Mouse (Mus musculus): Measurements from ENCODE around the gene Sult1c2. TPM values are rescaled to one million over a fixed set of nuclear protein-coding genes. Genes with fewer than 3 reads are reported as not detected.

Gene Sult1c2
- polyA plus RNA-seq, 2 experiments: not detected

DNA sequence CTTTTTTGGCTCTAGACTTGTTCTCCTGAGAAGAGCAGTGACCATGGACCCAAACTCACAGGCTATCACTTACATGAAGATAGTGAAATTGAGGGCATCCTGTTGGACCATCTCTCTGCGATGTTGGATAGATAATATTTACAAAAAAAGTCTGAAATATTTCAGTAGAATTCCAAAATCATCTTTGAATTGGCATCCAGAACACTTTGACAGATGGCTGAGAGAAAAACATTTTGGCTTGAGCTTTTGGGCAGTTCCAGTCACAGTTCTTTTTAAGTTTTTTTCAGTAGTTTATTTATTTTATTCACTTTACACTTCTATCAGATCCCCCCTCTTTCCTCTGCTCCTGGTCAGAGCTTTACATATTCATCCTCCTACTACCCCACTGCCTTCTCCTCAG lies 62.8 kb downstream of the Sult1c2 start:
- no peak for DNase-seq (ENCODE audit: low read depth in 3 of 3, low spot score in 3 of 3)
- WGBS (ENCODE audit: insufficient replicate concordance): 43% methylated on average over 1 of the region's 1 CpGs
- no peaks in the 10 kb centered on the region for H3K36me3 ChIP-seq (replicated peaks; ENCODE audit: control insufficient read depth, insufficient read depth, low read depth)
- H3K9ac ChIP-seq (replicated peaks): no peak overlapping the region
- no peaks in the 10 kb centered on the region for H3K27me3 ChIP-seq (ENCODE audit: control insufficient read depth, insufficient read depth, low read length)
- H3K9me3 ChIP-seq (ENCODE audit: control insufficient read depth, low read length): no peaks in the 10 kb centered on the region
- H3K27ac ChIP-seq: no peak overlapping the region
- no peaks in the 10 kb centered on the region for H3K4me1 ChIP-seq (replicated peaks; ENCODE audit: control insufficient read depth in 2 of 2, insufficient read depth in 2 of 2, low read length in 1 of 2)
- no peak for TF ChIP-seq EP300 (IDR thresholded peaks at IDR 0.05; ENCODE audit: low read depth)
- no peak for TF ChIP-seq CTCF (IDR thresholded peaks at IDR 0.05; ENCODE audit: low read depth)
- H3K4me2 ChIP-seq (ENCODE audit: low read depth): no peak overlapping the region
- no peak overlapping the region for H3K4me3 ChIP-seq (ENCODE audit: insufficient read depth in 1 of 2, low read depth in 2 of 2, low read length in 2 of 2)
- ATAC-seq (ENCODE audit: insufficient read depth): no peak

Other genes with a start within 250 kb of the Sult1c2 start
- gene Sgo1, start 157.0 kb downstream of the Sult1c2 start, polyA plus RNA-seq (2012; rRNA removed): 8.0 and 14.1 TPM in 2 replicates
- gene Sgo1, start 157.0 kb downstream of the Sult1c2 start, polyA plus RNA-seq (2014; fragmentation: Nextera tagmentation; extraction: Ambion mirVana): 35.9 and 41.3 TPM in 2 replicates
- not detected in 2 replicates for gene Sult1c1, start 144.3 kb upstream of the Sult1c2 start, polyA plus RNA-seq (2012; rRNA removed)
- gene Sult1c1, start 144.3 kb upstream of the Sult1c2 start, polyA plus RNA-seq (2014; fragmentation: Nextera tagmentation; extraction: Ambion mirVana): not detected in 2 replicates

Data from liver, embryonic 14.5 days (tissue).